Comparison of ENCODE assay signal across 9 mouse cellular contexts in the genomic region with DNA sequence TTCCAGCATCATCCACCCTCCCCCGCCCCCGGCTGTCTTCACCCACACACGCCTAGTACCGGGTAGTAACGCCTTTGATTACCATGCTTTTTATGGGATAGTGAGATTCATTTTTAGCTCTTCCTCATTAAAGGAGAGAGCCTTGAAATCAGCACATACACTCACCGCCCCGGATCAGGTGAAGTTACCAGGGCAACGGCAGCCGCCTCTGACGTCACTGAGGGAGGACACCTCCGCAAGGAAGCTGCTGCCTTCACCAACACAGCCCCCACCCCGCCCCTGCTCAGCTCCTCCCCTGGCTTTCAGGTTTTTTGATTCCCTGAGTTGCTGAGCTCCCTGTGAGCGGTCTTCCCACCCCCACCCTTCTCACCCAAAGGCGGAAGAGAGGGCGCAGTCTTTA.
DNase-seq lines count a peak whose midpoint lies in the region; ATAC-seq lines count a peak whose summit lies in the region.
"Had no signal": no experiment of that assay in that cellular context is flagged by ENCODE, and none has a peak within 500 bp of the region (broad histone marks: within the 10 kb centered on the region; RNA-seq: fewer than 3 reads in every experiment).

No protein-coding gene starts in this region.

- H3K36me3 ChIP-seq in liver, embryonic 16.5 days (ENCODE audit: control insufficient read depth, insufficient read depth), result no peaks in the 10 kb centered on the region

- no peaks in the 10 kb centered on the region; the same call in 1 of the 2 replicates for H3K4me1 ChIP-seq in liver, embryonic 16.5 days (ENCODE audit: control insufficient read depth, low read depth, low read length)

- no peak overlapping the region for H3K27ac ChIP-seq in liver, embryonic 16.5 days (ENCODE audit: low read length)

- no peaks in the 10 kb centered on the region for H3K9me3 ChIP-seq in liver, embryonic 16.5 days (replicated peaks; ENCODE audit: control insufficient read depth, low read length)

- WGBS in liver, embryonic 16.5 days (ENCODE audit: insufficient replicate concordance), result 16% methylated on average over 15 of the region's 15 CpGs

- peak; percentile 71 for DNase-seq in layer of hippocampus, adult 11-12 months (ENCODE audit: low spot score)
- no peak for DNase-seq in layer of hippocampus, adult 9-10 months (ENCODE audit: low spot score)
- DNase-seq in cerebellum, adult 8-10 months, result peak; percentile 13
- DNase-seq in frontal cortex, adult 2 months (ENCODE audit: extremely low spot score in 1 of 2, low spot score in 1 of 2), result peak; percentile 85 to 90
- DNase-seq in layer of hippocampus, adult 18-20 months (ENCODE audit: low spot score in 2 of 2), result peak; percentile 60 to 75
- DNase-seq in right cerebral cortex, postnatal 14 days, result peak; percentile 83
- no peak for DNase-seq in urinary bladder, postnatal 4 days (ENCODE audit: low spot score in 2 of 2)

- H3K27me3 ChIP-seq in liver, embryonic 16.5 days (ENCODE audit: control insufficient read depth, insufficient read depth, low read depth, low read length), result no peaks in the 10 kb centered on the region; the same call in 1 of the 2 replicates

- no peak overlapping the region for H3K4me3 ChIP-seq in liver, embryonic 16.5 days (ENCODE audit: low read depth, low read length)
- H3K4me3 ChIP-seq: myocyte had no signal

- no peak overlapping the region for H3K9ac ChIP-seq in liver, embryonic 16.5 days (ENCODE audit: low read depth, low read length)

- H3K4me2 ChIP-seq in liver, embryonic 16.5 days (ENCODE audit: low read depth, low read length), result peak overlapping the region; percentile 11; the same call in 1 of the 2 replicates

- ATAC-seq in liver, embryonic 16.5 days (ENCODE audit: low read depth), result peak; percentile 37; the same call in 1 of the 2 replicates

Comparison
In these comparisons a context has a peak if more than half of its experiments do, and no peak if none do; other contexts are left out.
1. DNase-seq: peak in layer of hippocampus, adult 11-12 months (single experiment), cerebellum, adult 8-10 months (single experiment), frontal cortex, adult 2 months (2 of 2), layer of hippocampus, adult 18-20 months (2 of 2) and right cerebral cortex, postnatal 14 days (single experiment); none in layer of hippocampus, adult 9-10 months (single experiment) and urinary bladder, postnatal 4 days (0 of 2).